Mouse (Mus musculus) A20 (cell line): ENCODE results near the gene Ccl3.

ENCODE experiments used
- DNase-seq: peaks from one replicate; pipeline ENCODE4 v3.0.0-alpha.2; 2011; ENCODE audit warnings: low read depth, low spot score

Ccl3 gene

GRCm38 (mm10) chr11:83649305-83649841 is at the start of gene Ccl3:
Gene Ccl3 (minus strand): TSS chr11:83649355.
- DNase-seq = no peak

GRCm38 (mm10) chr11:83692008-83692407 is 42.9 kb upstream of the Ccl3 start:
- no peak for DNase-seq

GRCm38 (mm10) chr11:83689918-83690317 is 40.8 kb upstream of the Ccl3 start:
- DNase-seq = no peak

- DNase-seq = no peak
Measured at GRCm38 (mm10) chr11:83675665-83676064, 26.5 kb upstream of the Ccl3 start.

GRCm38 (mm10) chr11:83671743-83672142 is 22.6 kb upstream of the Ccl3 start:
- DNase-seq = no peak

- DNase-seq = no peak
Measured at GRCm38 (mm10) chr11:83663532-83663931, 14.4 kb upstream of the Ccl3 start.

GRCm38 (mm10) chr11:83662204-83662603 is 13.0 kb upstream of the Ccl3 start, which contains the start of gene Ccl4:
Gene Ccl4 (plus strand): TSS chr11:83662584.
- no peak for DNase-seq

- peak; percentile 14 for DNase-seq
Measured at GRCm38 (mm10) chr11:83658797-83659196, 9.6 kb upstream of the Ccl3 start.

- no peak for DNase-seq
Measured at GRCm38 (mm10) chr11:83657508-83657907, 8.4 kb upstream of the Ccl3 start.

GRCm38 (mm10) chr11:83654606-83655005 is 5.5 kb upstream of the Ccl3 start:
- DNase-seq = no peak

GRCm38 (mm10) chr11:83646356-83647149 is 2.6 kb downstream of the Ccl3 start:
- DNase-seq = no peak

GRCm38 (mm10) chr11:83645521-83645920 is 3.6 kb downstream of the Ccl3 start, which contains the start of gene Rpl9-ps1:
Gene Rpl9-ps1 (minus strand): TSS chr11:83645621.
- no peak for DNase-seq

GRCm38 (mm10) chr11:83641216-83641615 is 7.9 kb downstream of the Ccl3 start:
- DNase-seq = no peak

- DNase-seq = no peak
Measured at GRCm38 (mm10) chr11:83640141-83640540, 9.0 kb downstream of the Ccl3 start.

- DNase-seq = peak; percentile 41
Measured at GRCm38 (mm10) chr11:83639533-83639932, 9.6 kb downstream of the Ccl3 start.

GRCm38 (mm10) chr11:83638934-83639333 is 10.2 kb downstream of the Ccl3 start:
- DNase-seq = no peak

- no peak for DNase-seq
Measured at GRCm38 (mm10) chr11:83636742-83637235, 12.4 kb downstream of the Ccl3 start.

GRCm38 (mm10) chr11:83634898-83635297 is 14.3 kb downstream of the Ccl3 start:
- no peak for DNase-seq

GRCm38 (mm10) chr11:83634425-83634824 is 14.7 kb downstream of the Ccl3 start:
- DNase-seq = no peak

- peak; percentile 60 for DNase-seq
Measured at GRCm38 (mm10) chr11:83632744-83633143, 16.4 kb downstream of the Ccl3 start.

- DNase-seq = no peak
Measured at GRCm38 (mm10) chr11:83631065-83631464, 18.1 kb downstream of the Ccl3 start.

- no peak for DNase-seq
Measured at GRCm38 (mm10) chr11:83630630-83631029, 18.5 kb downstream of the Ccl3 start.

- DNase-seq = no peak
Measured at GRCm38 (mm10) chr11:83628808-83629207, 20.3 kb downstream of the Ccl3 start.
